Mouse (Mus musculus) CD4-positive, CD25-positive, alpha-beta regulatory T cell, adult 9 weeks (primary cell): ENCODE measurements around the gene Osmr. TPM values are rescaled to one million over a fixed set of nuclear protein-coding genes. Genes with fewer than 3 reads are reported as not detected.

Experiments
- polyA plus RNA-seq: library from polyadenylated mRNA; unstranded; fragments of 100-300 nt; shearing (Covaris generic); gene quantifications from one replicate; pipeline ENCODE4 v1.2.1, GENCODE M21; 2017

Gene Osmr
- polyA plus RNA-seq = not detected

GRCm38 (mm10) chr15:6874601-6875019 is at the start of gene Osmr:
Osmr (minus strand) TSS chr15:6874969.

Other genes with a start within 250 kb of the Osmr start
- gene Rictor, start 166.6 kb downstream of the Osmr start, polyA plus RNA-seq = 107 TPM
- gene Lifr, start 215.6 kb upstream of the Osmr start, polyA plus RNA-seq = 0.05 TPM